Mouse (Mus musculus): Measurements from ENCODE around the gene Lama5.

DNA sequence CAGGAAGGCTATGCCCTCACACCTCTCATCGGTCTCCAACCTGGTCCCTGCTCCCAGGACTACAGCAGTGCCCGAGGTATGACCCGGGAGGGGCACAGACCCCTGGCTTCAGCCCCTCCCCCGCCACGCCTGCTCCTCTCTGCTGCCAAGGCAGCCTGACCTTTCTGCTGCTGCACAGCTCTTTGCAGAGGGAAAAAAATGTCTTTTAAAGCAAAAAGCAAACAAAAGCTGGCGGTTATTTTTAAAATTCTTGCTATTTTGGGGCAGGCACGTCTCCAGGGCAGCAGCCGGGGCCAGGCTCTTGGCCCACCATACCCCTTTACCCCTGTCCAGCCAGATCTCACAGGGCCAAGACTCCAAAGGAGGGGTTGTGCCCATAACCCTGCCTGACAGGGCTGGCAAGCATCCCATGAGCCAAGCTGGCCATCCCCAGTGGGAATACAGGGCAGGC is 10.6 kb downstream of the Lama5 start:
- TF ChIP-seq ZC3H11A (IDR thresholded peaks at IDR 0.05; ENCODE audit: borderline replicate concordance, low read depth, low read length) (no peak), CHD2 (IDR thresholded peaks at IDR 0.05; ENCODE audit: low read depth, low read length) (no peak), HCFC1 (IDR thresholded peaks at IDR 0.05; ENCODE audit: borderline replicate concordance, insufficient read depth, low read length) (no peak), MAFK (IDR thresholded peaks at IDR 0.05; ENCODE audit: insufficient read depth, low read depth, low read length) (no peak), ZNF384 (IDR thresholded peaks at IDR 0.05; ENCODE audit: low read depth, low read length) (no peak)
